Mouse (Mus musculus): ENCODE results near the gene Fgfr2. TPM values are rescaled to one million over a fixed set of nuclear protein-coding genes. Genes with fewer than 3 reads are reported as not detected.

Gene Fgfr2
- polyA plus RNA-seq, 1 experiment from 2014 or later: 123 TPM

GRCm38 (mm10) chr7:132732136-132732789, 390.9 kb downstream of the Fgfr2 start:
- no peak overlapping the region for H3K4me3 ChIP-seq
- H3K36me3 ChIP-seq: peaks cover 24% of the 10 kb centered on the region
- no peak overlapping the region for H3K4me2 ChIP-seq (replicated peaks)
- H3K9ac ChIP-seq: peak overlapping the region; percentile 19; the same call in 1 of the 2 replicates
- WGBS: 68% methylated on average over 6 of the region's 6 CpGs
- no peak for ATAC-seq (ENCODE audit: low FRiP score, low read depth)
- H3K27me3 ChIP-seq: no peaks in the 10 kb centered on the region
- peaks cover 34% of the 10 kb centered on the region for H3K4me1 ChIP-seq
- H3K9me3 ChIP-seq: no peaks in the 10 kb centered on the region
- H3K27ac ChIP-seq: peak overlapping the region; percentile 22; the same call in 1 of the 2 replicates

DNA sequence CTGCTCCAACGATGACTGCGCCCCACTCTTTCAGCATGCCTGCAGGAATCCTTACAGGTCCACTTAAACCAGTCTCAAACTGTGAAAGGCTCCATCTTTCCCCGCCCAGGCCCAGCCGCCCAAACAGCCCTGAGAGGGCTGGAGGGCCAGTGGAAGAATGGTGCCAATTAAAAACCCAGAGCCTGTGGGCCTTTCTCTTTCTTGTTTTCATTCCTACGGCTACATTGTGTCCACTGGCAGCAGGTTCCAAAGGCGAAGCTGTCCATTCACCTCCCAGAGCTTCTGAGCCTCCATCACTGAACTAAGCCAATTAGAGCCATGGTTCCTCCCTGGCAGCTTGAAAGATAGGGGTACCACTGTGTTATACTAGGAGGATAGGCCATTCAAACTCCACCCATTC, 391.6 kb downstream of the Fgfr2 start:
- Histone ChIP-seq H3K36me3 (peaks cover 24% of the 10 kb centered on the region), H3K4me3 (no peak overlapping the region), H3K4me2 (replicated peaks) (no peak overlapping the region), H3K9me3 (no peaks in the 10 kb centered on the region), H3K4me1 (peaks cover 36% of the 10 kb centered on the region), H3K9ac (no peak overlapping the region), H3K27me3 (no peaks in the 10 kb centered on the region), H3K27ac (no peak overlapping the region; the same call in 1 of the 2 replicates)
- ATAC-seq (ENCODE audit: low FRiP score, low read depth): no peak
- WGBS: 66% methylated on average over 6 of the region's 6 CpGs

DNA sequence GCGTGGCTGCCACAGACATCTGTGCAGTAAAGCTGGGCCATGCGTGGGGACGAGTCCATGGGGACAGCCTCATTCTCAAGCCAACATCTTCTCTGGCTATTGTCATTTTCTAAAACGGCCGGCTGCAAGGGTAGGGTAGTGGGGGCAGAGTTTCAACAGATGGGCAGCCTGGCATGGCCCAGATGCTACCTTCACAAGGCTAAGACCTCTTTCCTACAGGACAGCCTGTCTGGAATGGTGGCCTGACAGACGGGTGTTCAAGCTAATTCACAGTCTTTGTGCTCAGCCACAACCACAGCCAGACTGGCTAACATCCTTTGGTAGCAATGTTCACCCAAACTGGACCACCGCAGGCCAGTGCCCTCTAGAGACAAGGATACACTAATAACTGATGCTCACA, 392.6 kb downstream of the Fgfr2 start:
- peaks cover 24% of the 10 kb centered on the region for H3K36me3 ChIP-seq
- H3K27me3 ChIP-seq: no peaks in the 10 kb centered on the region
- peaks cover 31% of the 10 kb centered on the region for H3K4me1 ChIP-seq
- no peak overlapping the region for H3K4me2 ChIP-seq (replicated peaks)
- H3K9me3 ChIP-seq: no peaks in the 10 kb centered on the region
- no peak for ATAC-seq (ENCODE audit: low FRiP score, low read depth)
- H3K9ac ChIP-seq: no peak overlapping the region
- no peak overlapping the region for H3K27ac ChIP-seq
- H3K4me3 ChIP-seq: no peak overlapping the region
- WGBS: 87% methylated on average over 7 of the region's 7 CpGs

DNA sequence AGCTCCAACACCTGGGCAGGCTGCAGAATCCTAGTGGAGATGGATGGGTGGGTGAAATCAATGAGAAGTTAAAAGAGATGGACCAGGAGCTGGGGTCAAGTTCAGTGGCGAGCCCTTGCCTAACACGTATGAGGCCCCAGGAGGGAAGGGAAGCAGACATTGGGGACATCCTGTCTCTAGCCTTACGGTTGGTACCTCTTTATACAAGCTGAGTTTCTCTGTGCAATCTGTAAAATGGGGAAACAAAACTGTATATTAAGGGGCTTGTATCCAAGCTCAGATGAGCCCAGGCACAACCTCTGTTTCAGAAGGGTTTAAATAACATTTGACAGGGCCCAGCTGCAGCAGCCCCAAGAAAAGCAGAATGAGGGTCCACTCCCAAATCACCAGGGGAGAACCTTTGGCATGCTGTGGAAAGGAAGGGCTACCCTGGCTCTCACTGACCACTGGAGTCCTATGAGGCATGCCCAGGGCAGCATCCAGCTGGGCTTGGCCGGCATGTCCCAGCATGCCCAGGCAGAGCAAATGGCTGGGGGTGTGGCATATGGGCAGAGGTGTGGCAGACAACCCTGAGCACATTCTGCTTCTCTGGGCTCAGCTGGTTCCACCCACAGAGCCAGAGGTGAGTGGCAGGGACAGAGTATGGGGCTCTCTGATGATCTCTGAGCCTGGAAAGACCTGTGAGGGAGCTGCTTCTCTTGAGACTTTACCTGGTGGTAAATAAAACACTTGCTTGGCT, 393.9 kb downstream of the Fgfr2 start:
- Histone ChIP-seq H3K9ac (0 out of 2 replicates have a peak overlapping the region, but pooled peaks have one; percentile 3), H3K9me3 (no peaks in the 10 kb centered on the region), H3K27me3 (no peaks in the 10 kb centered on the region), H3K4me2 (replicated peaks) (no peak overlapping the region), H3K27ac (no peak overlapping the region), H3K4me1 (peaks cover 31% of the 10 kb centered on the region), H3K4me3 (no peak overlapping the region), H3K36me3 (peaks cover 20% of the 10 kb centered on the region)
- ATAC-seq (ENCODE audit: low FRiP score, low read depth): no peak
- WGBS: 84% methylated on average over 4 of the region's 4 CpGs

DNA sequence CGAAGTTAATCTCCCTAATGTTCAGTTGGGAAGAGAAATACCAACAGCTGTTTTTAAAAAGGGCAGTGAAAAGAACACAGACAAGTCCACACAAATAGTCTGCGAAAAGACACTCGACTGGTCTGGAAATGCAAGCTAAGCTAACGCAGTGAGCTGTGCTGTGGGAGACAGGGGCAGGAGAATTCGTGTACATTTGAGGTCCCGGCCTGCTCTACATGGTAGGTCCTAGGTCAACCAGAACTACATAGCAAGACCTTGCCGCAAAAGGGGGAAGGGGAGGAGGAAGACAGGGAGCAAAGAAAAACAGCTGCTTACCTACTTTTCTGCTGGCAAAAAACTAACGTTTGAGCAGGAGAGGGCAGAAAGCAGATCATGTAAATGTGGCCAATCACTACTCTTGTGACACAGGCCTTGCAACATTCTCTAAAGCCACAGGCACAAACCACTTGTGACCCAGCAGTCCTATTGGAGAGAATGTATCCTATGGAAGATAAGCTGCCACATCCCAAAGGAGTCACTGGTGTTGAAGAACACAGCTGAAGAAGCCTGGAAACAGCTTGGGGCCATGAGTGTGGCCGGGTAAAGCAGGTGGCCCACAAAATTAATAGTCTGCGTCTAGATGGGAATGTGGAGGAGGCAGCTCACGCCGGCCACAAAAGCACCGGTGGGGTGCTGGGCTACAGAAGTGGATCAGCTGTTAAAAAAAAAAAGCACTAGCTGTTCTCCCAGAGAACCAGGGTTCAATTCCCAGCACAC, 396.9 kb downstream of the Fgfr2 start:
- no peak overlapping the region for H3K9ac ChIP-seq
- H3K4me1 ChIP-seq: peaks cover 27% of the 10 kb centered on the region
- 63% methylated on average over 13 of the region's 13 CpGs for WGBS
- H3K36me3 ChIP-seq: peaks cover 17% of the 10 kb centered on the region
- no peaks in the 10 kb centered on the region for H3K27me3 ChIP-seq
- no peaks in the 10 kb centered on the region for H3K9me3 ChIP-seq
- H3K27ac ChIP-seq: peak overlapping the region; percentile 2; the same call in 1 of the 2 replicates
- no peak; the same call in 1 of the 2 replicates for ATAC-seq (ENCODE audit: low FRiP score, low read depth)
- H3K4me2 ChIP-seq (replicated peaks): no peak overlapping the region
- no peak overlapping the region for H3K4me3 ChIP-seq

- 88% methylated on average over 5 of the region's 5 CpGs for WGBS
- no peaks in the 10 kb centered on the region for H3K27me3 ChIP-seq
- H3K4me2 ChIP-seq (replicated peaks): no peak overlapping the region
- H3K4me3 ChIP-seq: no peak overlapping the region
- no peaks in the 10 kb centered on the region for H3K9me3 ChIP-seq
- peaks cover 17% of the 10 kb centered on the region for H3K36me3 ChIP-seq
- no peak overlapping the region for H3K27ac ChIP-seq
- no peak overlapping the region for H3K9ac ChIP-seq
- no peak for ATAC-seq (ENCODE audit: low FRiP score, low read depth)
- H3K4me1 ChIP-seq: peaks cover 39% of the 10 kb centered on the region
Measured at GRCm38 (mm10) chr7:132724501-132725062, 398.6 kb downstream of the Fgfr2 start.

- 89% methylated on average over 11 of the region's 11 CpGs for WGBS
- ATAC-seq (ENCODE audit: low FRiP score, low read depth): no peak
- H3K4me2 ChIP-seq (replicated peaks): no peak overlapping the region
- H3K27me3 ChIP-seq: no peaks in the 10 kb centered on the region
- H3K4me1 ChIP-seq: peaks cover 37% of the 10 kb centered on the region
- H3K27ac ChIP-seq: no peak overlapping the region
- no peak overlapping the region for H3K4me3 ChIP-seq
- H3K36me3 ChIP-seq: peaks cover 10% of the 10 kb centered on the region
- no peak overlapping the region for H3K9ac ChIP-seq
- H3K9me3 ChIP-seq: no peaks in the 10 kb centered on the region
Measured at GRCm38 (mm10) chr7:132723906-132724305, 399.2 kb downstream of the Fgfr2 start.

DNA sequence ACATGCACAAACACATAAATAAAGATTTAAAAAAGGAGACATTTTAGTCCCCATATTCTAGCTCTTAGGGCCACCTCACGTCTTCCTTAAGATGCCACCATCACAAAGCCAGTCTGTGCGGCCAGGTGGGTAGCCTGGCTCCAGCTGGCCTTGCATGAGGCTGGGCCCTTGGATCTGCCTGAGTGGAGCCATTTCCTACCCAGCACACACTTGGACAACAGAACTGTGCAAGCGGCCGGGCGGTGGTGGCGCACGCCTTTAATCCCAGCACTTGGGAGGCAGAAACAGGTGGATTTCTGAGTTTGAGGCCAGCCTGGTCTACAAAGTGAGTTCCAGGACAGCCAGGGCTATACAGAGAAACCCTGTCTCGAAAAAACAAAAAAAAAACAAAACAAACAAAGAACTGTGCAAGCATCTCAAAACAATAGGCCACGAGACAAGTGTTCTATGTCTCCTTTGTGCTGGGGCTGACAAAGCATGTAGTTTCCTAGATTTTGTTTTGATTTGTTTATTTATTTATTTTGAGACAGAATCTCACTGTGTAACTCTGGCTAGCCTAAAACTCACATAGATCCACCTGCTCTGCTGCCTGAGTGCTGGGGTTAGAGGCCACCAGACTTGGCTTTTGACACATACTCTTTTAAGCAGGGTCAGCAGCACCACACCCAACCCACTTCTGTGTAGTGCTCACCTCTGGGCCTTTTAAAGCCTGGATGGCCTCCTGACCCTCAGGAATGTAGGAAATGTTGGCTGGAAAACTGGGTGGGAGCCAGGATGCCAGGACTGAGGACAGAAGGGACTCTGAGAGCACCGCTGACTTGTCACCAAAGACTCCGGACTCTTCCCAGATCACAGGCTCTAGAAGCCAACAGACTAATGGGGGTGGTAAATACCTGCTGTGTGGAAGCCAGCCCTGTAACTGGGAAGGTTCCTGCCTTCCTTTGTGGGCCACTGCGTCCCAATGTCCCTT, 400.5 kb downstream of the Fgfr2 start:
- H3K9ac ChIP-seq: no peak overlapping the region
- H3K36me3 ChIP-seq: no peaks in the 10 kb centered on the region; the same call in 1 of the 2 replicates
- WGBS: 87% methylated on average over 12 of the region's 12 CpGs
- H3K9me3 ChIP-seq: no peaks in the 10 kb centered on the region
- H3K4me1 ChIP-seq: peaks cover 40% of the 10 kb centered on the region
- H3K27ac ChIP-seq: no peak overlapping the region
- ATAC-seq (ENCODE audit: low FRiP score, low read depth): no peak
- H3K4me2 ChIP-seq (replicated peaks): no peak overlapping the region
- no peaks in the 10 kb centered on the region for H3K27me3 ChIP-seq
- no peak overlapping the region for H3K4me3 ChIP-seq

GRCm38 (mm10) chr7:132720562-132720961, 402.6 kb downstream of the Fgfr2 start:
- H3K9ac ChIP-seq: no peak overlapping the region
- WGBS: 70% methylated on average over 8 of the region's 8 CpGs
- no peaks in the 10 kb centered on the region for H3K27me3 ChIP-seq
- H3K27ac ChIP-seq: no peak overlapping the region; the same call in 1 of the 2 replicates
- H3K4me3 ChIP-seq: no peak overlapping the region
- no peaks in the 10 kb centered on the region for H3K9me3 ChIP-seq
- H3K4me2 ChIP-seq (replicated peaks): no peak overlapping the region
- H3K4me1 ChIP-seq: peaks cover 34% of the 10 kb centered on the region
- ATAC-seq (ENCODE audit: low FRiP score, low read depth): peak; percentile 41; the same call in 1 of the 2 replicates
- H3K36me3 ChIP-seq: peaks cover 2% of the 10 kb centered on the region

- WGBS: 88% methylated on average over 4 of the region's 4 CpGs
- peaks cover 12% of the 10 kb centered on the region for H3K36me3 ChIP-seq
- H3K4me1 ChIP-seq: peaks cover 40% of the 10 kb centered on the region
- no peak for ATAC-seq (ENCODE audit: low FRiP score, low read depth)
- no peaks in the 10 kb centered on the region for H3K9me3 ChIP-seq
- no peaks in the 10 kb centered on the region for H3K27me3 ChIP-seq
- no peak overlapping the region for H3K4me3 ChIP-seq
- H3K9ac ChIP-seq: no peak overlapping the region
- no peak overlapping the region for H3K4me2 ChIP-seq (replicated peaks)
- H3K27ac ChIP-seq: no peak overlapping the region
Measured at GRCm38 (mm10) chr7:132719570-132719969, 403.6 kb downstream of the Fgfr2 start.

GRCm38 (mm10) chr7:132715259-132715658, 407.9 kb downstream of the Fgfr2 start:
- no peak overlapping the region for H3K9ac ChIP-seq
- H3K27me3 ChIP-seq: no peaks in the 10 kb centered on the region
- H3K27ac ChIP-seq: peak overlapping the region; percentile 61; the same call in 1 of the 2 replicates
- H3K4me3 ChIP-seq: no peak overlapping the region
- no peak overlapping the region for H3K4me2 ChIP-seq (replicated peaks)
- 91% methylated on average over 4 of the region's 4 CpGs for WGBS
- H3K36me3 ChIP-seq: peaks cover 22% of the 10 kb centered on the region
- no peak for ATAC-seq (ENCODE audit: low FRiP score, low read depth)
- peaks cover 54% of the 10 kb centered on the region for H3K4me1 ChIP-seq
- no peaks in the 10 kb centered on the region for H3K9me3 ChIP-seq
